Mouse (Mus musculus) brain, embryonic 14.5 days (tissue): Measurements from ENCODE around the gene Tnrc6c.

Experiments
- CTCF ChIP-seq: fragments of 200-500 bp; IDR thresholded peaks from 2 replicates; pipeline ENCODE4 v1.5.1; 2012; ENCODE audit warnings: inconsistent platforms, mild to moderate bottlenecking, moderate library complexity, borderline replicate concordance; ENCODE audit not compliant: insufficient read depth, insufficient read length; ENCODE audit errors: extremely low read depth
- POLR2A ChIP-seq: fragments of 200-500 bp; IDR thresholded peaks from 2 replicates; pipeline ENCODE4 v1.6.1; 2012; ENCODE audit warnings: mild to moderate bottlenecking, inconsistent platforms, borderline replicate concordance; ENCODE audit not compliant: poor library complexity, insufficient read depth, insufficient read length, severe bottlenecking; ENCODE audit errors: extremely low read depth

- no peak for TF ChIP-seq CTCF
- TF ChIP-seq POLR2A, result no peak
Measured at GRCm38 (mm10) chr11:117665189-117665588, 11.1 kb downstream of the Tnrc6c start.
